Mouse (Mus musculus): ENCODE results near the gene Dnm3. TPM values are rescaled to one million over a fixed set of nuclear protein-coding genes. Genes with fewer than 3 reads are reported as not detected.

Dnm3 gene
- polyA plus RNA-seq, 1 experiment = 3.0 TPM

GRCm38 (mm10) chr1:162188744-162189143 is 289.1 kb downstream of the Dnm3 start:
- no peak overlapping the region for H3ac ChIP-seq (ENCODE audit: control insufficient read depth, insufficient read length)
- no peaks in the 10 kb centered on the region for H3K79me2 ChIP-seq (ENCODE audit: control insufficient read depth, insufficient read depth)
- no peak overlapping the region for H3K4me2 ChIP-seq (ENCODE audit: low read depth)
- TF ChIP-seq POLR2AphosphoS2 (IDR thresholded peaks at IDR 0.05; ENCODE audit: insufficient read length, low read depth) = no peak
- no peak for TF ChIP-seq POLR2A (IDR thresholded peaks at IDR 0.05; ENCODE audit: insufficient read length, low read depth)
- TF ChIP-seq TCF12 (IDR thresholded peaks at IDR 0.05; ENCODE audit: insufficient read depth, poor library complexity, severe bottlenecking) = no peak
- TF ChIP-seq TCF3 (IDR thresholded peaks at IDR 0.05; ENCODE audit: insufficient read length, low read depth) = no peak
- TF ChIP-seq USF1 (IDR thresholded peaks at IDR 0.05; ENCODE audit: low read depth) = no peak
- no peak for TF ChIP-seq MYOD1 (IDR thresholded peaks at IDR 0.05; ENCODE audit: control insufficient read depth in 1 of 3, insufficient read length in 2 of 3, low read depth in 2 of 3)
- TF ChIP-seq CEBPB (IDR thresholded peaks at IDR 0.05; ENCODE audit: insufficient read depth, poor library complexity, severe bottlenecking) = no peak
- TF ChIP-seq MAX (IDR thresholded peaks at IDR 0.05; ENCODE audit: low read depth) = no peak
- no peak for TF ChIP-seq REST (IDR thresholded peaks at IDR 0.05; ENCODE audit: insufficient read depth, insufficient read length)
- no peak for TF ChIP-seq E2F4 (IDR thresholded peaks at IDR 0.05; ENCODE audit: insufficient read depth)
- TF ChIP-seq MYOG (IDR thresholded peaks at IDR 0.05; ENCODE audit: control insufficient read depth in 1 of 3, insufficient read depth in 1 of 3, insufficient read length in 2 of 3, low read depth in 2 of 3) = no peak
- no peak for TF ChIP-seq SRF (IDR thresholded peaks at IDR 0.05; ENCODE audit: control insufficient read depth, insufficient read length, low read depth)
- H3K27me3 ChIP-seq (ENCODE audit: control insufficient read depth, insufficient read depth, insufficient read length) = no peaks in the 10 kb centered on the region
- no peak overlapping the region for H3K4me3 ChIP-seq
- H3K36me3 ChIP-seq (ENCODE audit: control insufficient read depth, insufficient read depth) = no peaks in the 10 kb centered on the region

GRCm38 (mm10) chr1:162187352-162188120 is 290.3 kb downstream of the Dnm3 start:
- H3ac ChIP-seq (ENCODE audit: control insufficient read depth, insufficient read length) = no peak overlapping the region
- no peaks in the 10 kb centered on the region for H3K27me3 ChIP-seq (ENCODE audit: control insufficient read depth, insufficient read depth, insufficient read length)
- H3K79me2 ChIP-seq (ENCODE audit: control insufficient read depth, insufficient read depth) = no peaks in the 10 kb centered on the region
- peak overlapping the region; percentile 66 for H3K4me2 ChIP-seq (ENCODE audit: low read depth)
- no peak overlapping the region for H3K4me3 ChIP-seq
- no peak for TF ChIP-seq POLR2A (IDR thresholded peaks at IDR 0.05; ENCODE audit: insufficient read length, low read depth)
- TF ChIP-seq MAX (IDR thresholded peaks at IDR 0.05; ENCODE audit: low read depth) = no peak
- no peak for TF ChIP-seq E2F4 (IDR thresholded peaks at IDR 0.05; ENCODE audit: insufficient read depth)
- TF ChIP-seq TCF12 (IDR thresholded peaks at IDR 0.05; ENCODE audit: insufficient read depth, poor library complexity, severe bottlenecking) = no peak
- no peak for TF ChIP-seq MYOG (IDR thresholded peaks at IDR 0.05; ENCODE audit: control insufficient read depth in 1 of 3, insufficient read depth in 1 of 3, insufficient read length in 2 of 3, low read depth in 2 of 3)
- TF ChIP-seq POLR2AphosphoS2 (IDR thresholded peaks at IDR 0.05; ENCODE audit: insufficient read length, low read depth) = no peak
- TF ChIP-seq USF1 (IDR thresholded peaks at IDR 0.05; ENCODE audit: low read depth) = no peak
- no peak for TF ChIP-seq MYOD1 (IDR thresholded peaks at IDR 0.05; ENCODE audit: control insufficient read depth in 1 of 3, insufficient read length in 2 of 3, low read depth in 2 of 3)
- no peak for TF ChIP-seq TCF3 (IDR thresholded peaks at IDR 0.05; ENCODE audit: insufficient read length, low read depth)
- TF ChIP-seq SRF (IDR thresholded peaks at IDR 0.05; ENCODE audit: control insufficient read depth, insufficient read length, low read depth) = no peak
- no peak for TF ChIP-seq CEBPB (IDR thresholded peaks at IDR 0.05; ENCODE audit: insufficient read depth, poor library complexity, severe bottlenecking)
- TF ChIP-seq REST (IDR thresholded peaks at IDR 0.05; ENCODE audit: insufficient read depth, insufficient read length) = no peak
- no peaks in the 10 kb centered on the region for H3K36me3 ChIP-seq (ENCODE audit: control insufficient read depth, insufficient read depth)

GRCm38 (mm10) chr1:162186470-162187351 is 291.1 kb downstream of the Dnm3 start:
- H3K4me2 ChIP-seq (ENCODE audit: low read depth) = peak overlapping the region; percentile 66
- H3K4me3 ChIP-seq = no peak overlapping the region

More at GRCm38 (mm10) chr1:162186470-162187351, 291.1 kb downstream of the Dnm3 start:
- no peaks in the 10 kb centered on the region for H3K79me2 ChIP-seq (ENCODE audit: control insufficient read depth, insufficient read depth)
- no peak overlapping the region for H3ac ChIP-seq (ENCODE audit: control insufficient read depth, insufficient read length)
- H3K27me3 ChIP-seq (ENCODE audit: control insufficient read depth, insufficient read depth, insufficient read length) = no peaks in the 10 kb centered on the region
- no peaks in the 10 kb centered on the region for H3K36me3 ChIP-seq (ENCODE audit: control insufficient read depth, insufficient read depth)
- TF ChIP-seq USF1 (IDR thresholded peaks at IDR 0.05; ENCODE audit: low read depth) (no peak), TCF3 (IDR thresholded peaks at IDR 0.05; ENCODE audit: insufficient read length, low read depth) (no peak), POLR2A (IDR thresholded peaks at IDR 0.05; ENCODE audit: insufficient read length, low read depth) (no peak), MAX (IDR thresholded peaks at IDR 0.05; ENCODE audit: low read depth) (no peak), MYOD1 (IDR thresholded peaks at IDR 0.05; ENCODE audit: control insufficient read depth in 1 of 3, insufficient read length in 2 of 3, low read depth in 2 of 3) (no peak), POLR2AphosphoS2 (IDR thresholded peaks at IDR 0.05; ENCODE audit: insufficient read length, low read depth) (no peak), REST (IDR thresholded peaks at IDR 0.05; ENCODE audit: insufficient read depth, insufficient read length) (no peak), E2F4 (IDR thresholded peaks at IDR 0.05; ENCODE audit: insufficient read depth) (no peak), CEBPB (IDR thresholded peaks at IDR 0.05; ENCODE audit: insufficient read depth, poor library complexity, severe bottlenecking) (no peak), SRF (IDR thresholded peaks at IDR 0.05; ENCODE audit: control insufficient read depth, insufficient read length, low read depth) (no peak), MYOG (IDR thresholded peaks at IDR 0.05; ENCODE audit: control insufficient read depth in 1 of 3, insufficient read depth in 1 of 3, insufficient read length in 2 of 3, low read depth in 2 of 3) (no peak), TCF12 (IDR thresholded peaks at IDR 0.05; ENCODE audit: insufficient read depth, poor library complexity, severe bottlenecking) (no peak)
